Mouse (Mus musculus): ENCODE results near the gene Slc22a21. TPM values are rescaled to one million over a fixed set of nuclear protein-coding genes. Genes with fewer than 3 reads are reported as not detected.

Slc22a21 gene
- polyA plus RNA-seq (2012; rRNA removed), result 67.2 and 68.6 TPM in 2 replicates

DNA sequence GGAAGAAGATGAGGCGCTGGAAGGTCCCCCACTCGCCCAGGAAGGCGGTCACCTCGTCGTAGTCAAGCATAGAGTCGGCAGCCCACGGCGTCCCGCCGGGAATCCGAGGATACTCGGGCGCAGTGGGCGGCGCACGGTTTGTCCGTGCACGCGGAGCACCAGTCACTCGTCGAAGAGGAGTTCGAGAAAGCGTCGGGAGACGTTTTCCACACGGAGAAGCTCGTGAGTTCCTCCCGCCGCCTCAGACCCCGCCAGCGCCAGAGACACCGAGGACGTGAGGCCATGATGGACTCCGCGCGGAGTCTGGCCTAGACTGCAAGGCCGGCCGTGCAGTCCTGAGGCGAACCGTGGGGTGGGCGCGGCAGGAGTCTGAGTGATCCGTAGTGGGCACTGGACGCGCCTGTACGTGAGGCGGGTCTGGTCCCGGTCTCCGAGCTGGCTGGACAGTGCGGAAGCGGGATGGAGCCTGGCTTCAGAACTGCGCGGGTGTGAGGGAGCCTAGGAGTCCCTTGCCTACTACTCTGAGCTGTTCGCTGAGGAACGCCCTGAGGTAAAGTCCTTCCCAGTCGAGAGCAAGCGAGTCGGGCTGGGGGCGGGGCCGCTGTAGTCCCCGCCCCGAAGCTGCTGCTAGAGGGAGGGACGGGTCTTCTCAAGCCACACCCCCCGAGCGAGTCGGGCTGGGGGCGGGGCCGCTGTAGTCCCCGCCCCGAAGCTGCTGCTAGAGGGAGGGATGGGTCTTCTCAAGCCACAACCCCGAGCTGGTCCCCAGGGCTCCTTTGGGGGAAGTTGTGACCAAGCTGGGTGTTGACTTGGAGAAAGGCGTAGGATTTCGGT lies at the start of gene Slc22a21:
Gene Slc22a21, minus strand, starts transcription at position 545 of the 834 bp plus-strand sequence.
- H3K4me3 ChIP-seq (ENCODE audit: control insufficient read depth, low read depth, low read length), result peak within 1 kb of the TSS; percentile 99
- no peaks in the 10 kb centered on the region for H3K36me3 ChIP-seq (ENCODE audit: control insufficient read depth, insufficient read depth, low read length)
- H3K27ac ChIP-seq (ENCODE audit: control insufficient read depth, insufficient read depth, low read depth, low read length), result peak within 1 kb of the TSS; percentile 84
- H3K4me1 ChIP-seq (ENCODE audit: control insufficient read depth, insufficient read depth, low read length), result peaks cover 3% of the 10 kb centered on the region; the same call in 1 of the 2 replicates
- H3K27me3 ChIP-seq (ENCODE audit: control insufficient read depth, insufficient read depth, low read length), result no peaks in the 10 kb centered on the region
- peak; percentile 67 for TF ChIP-seq POLR2A (IDR thresholded peaks at IDR 0.05; ENCODE audit: control insufficient read depth, low read depth, low read length)
- no peak for TF ChIP-seq CTCF (IDR thresholded peaks at IDR 0.05; ENCODE audit: control insufficient read depth, insufficient read depth, insufficient replicate concordance, low read depth, low read length)

- no peak overlapping the region for H3K27ac ChIP-seq (ENCODE audit: control insufficient read depth, insufficient read depth, low read depth, low read length)
- H3K36me3 ChIP-seq (ENCODE audit: control insufficient read depth, insufficient read depth, low read length), result no peaks in the 10 kb centered on the region
- TF ChIP-seq POLR2A (IDR thresholded peaks at IDR 0.05; ENCODE audit: control insufficient read depth, low read depth, low read length) (no peak), CTCF (IDR thresholded peaks at IDR 0.05; ENCODE audit: control insufficient read depth, insufficient read depth, insufficient replicate concordance, low read depth, low read length) (no peak)
- H3K4me1 ChIP-seq (ENCODE audit: control insufficient read depth, insufficient read depth, low read length), result peaks cover 11% of the 10 kb centered on the region
- H3K4me3 ChIP-seq (ENCODE audit: control insufficient read depth, low read depth, low read length), result no peak overlapping the region
- no peaks in the 10 kb centered on the region for H3K27me3 ChIP-seq (ENCODE audit: control insufficient read depth, insufficient read depth, low read length)
Measured at GRCm38 (mm10) chr11:54028997-54029396, 48.9 kb upstream of the Slc22a21 start.

DNA sequence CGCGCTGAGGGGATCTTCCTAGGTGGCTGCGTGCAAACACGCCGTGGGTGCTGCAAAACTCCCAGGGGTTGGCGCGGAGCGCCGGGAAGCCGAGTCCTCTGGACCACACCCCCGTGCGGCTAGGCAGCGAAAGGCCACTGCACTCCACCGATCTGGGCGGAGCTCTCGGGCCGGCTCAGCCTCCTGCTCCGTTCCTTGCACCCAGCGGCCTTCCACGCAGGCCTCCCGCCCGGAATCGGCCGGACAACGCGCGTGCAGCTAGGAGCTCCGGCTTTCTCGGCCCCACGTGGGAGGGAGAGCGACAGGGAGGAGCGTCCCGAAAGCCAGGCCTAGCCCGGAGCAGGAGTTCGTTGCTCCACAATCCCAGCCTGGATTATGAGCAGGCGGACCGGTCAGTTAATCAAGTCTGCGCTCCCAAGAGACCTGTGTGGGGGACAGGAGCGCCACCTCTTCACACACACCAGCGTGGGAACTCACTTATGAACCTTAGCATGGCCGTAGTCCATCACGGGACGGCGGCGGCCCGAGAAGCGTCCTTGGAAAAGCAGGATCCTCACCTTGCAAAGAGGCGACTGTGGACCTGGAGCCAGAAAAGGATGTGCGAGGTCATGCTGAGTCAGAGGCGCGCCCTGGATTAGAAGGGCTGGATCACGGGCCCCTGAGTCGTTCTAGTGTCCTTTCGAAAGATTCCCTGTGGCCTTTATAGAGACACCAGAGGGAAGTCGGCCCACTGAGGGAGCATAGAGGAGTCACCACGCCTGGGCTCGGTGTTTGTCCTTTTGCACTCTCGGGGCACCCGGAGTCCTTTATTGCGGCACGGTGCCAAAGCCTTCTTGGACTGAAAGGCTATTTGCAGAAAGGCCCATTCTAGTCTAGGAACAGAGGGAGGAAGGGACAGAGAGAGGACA lies 48.2 kb upstream of the Slc22a21 start, which contains the start of gene Slc22a4:
Gene Slc22a4, minus strand, starts transcription at position 47 of the 908 bp plus-strand sequence.
- TF ChIP-seq CTCF (IDR thresholded peaks at IDR 0.05; ENCODE audit: control insufficient read depth, insufficient read depth, insufficient replicate concordance, low read depth, low read length), result no peak
- no peak for TF ChIP-seq POLR2A (IDR thresholded peaks at IDR 0.05; ENCODE audit: control insufficient read depth, low read depth, low read length)
- Histone ChIP-seq H3K27me3 (ENCODE audit: control insufficient read depth, insufficient read depth, low read length) (no peaks in the 10 kb centered on the region), H3K4me1 (ENCODE audit: control insufficient read depth, insufficient read depth, low read length) (peaks cover 11% of the 10 kb centered on the region), H3K4me3 (ENCODE audit: control insufficient read depth, low read depth, low read length) (peak within 1 kb of the TSS; percentile 66), H3K36me3 (ENCODE audit: control insufficient read depth, insufficient read depth, low read length) (no peaks in the 10 kb centered on the region), H3K27ac (ENCODE audit: control insufficient read depth, insufficient read depth, low read depth, low read length) (no peak within 1 kb of the TSS)

DNA sequence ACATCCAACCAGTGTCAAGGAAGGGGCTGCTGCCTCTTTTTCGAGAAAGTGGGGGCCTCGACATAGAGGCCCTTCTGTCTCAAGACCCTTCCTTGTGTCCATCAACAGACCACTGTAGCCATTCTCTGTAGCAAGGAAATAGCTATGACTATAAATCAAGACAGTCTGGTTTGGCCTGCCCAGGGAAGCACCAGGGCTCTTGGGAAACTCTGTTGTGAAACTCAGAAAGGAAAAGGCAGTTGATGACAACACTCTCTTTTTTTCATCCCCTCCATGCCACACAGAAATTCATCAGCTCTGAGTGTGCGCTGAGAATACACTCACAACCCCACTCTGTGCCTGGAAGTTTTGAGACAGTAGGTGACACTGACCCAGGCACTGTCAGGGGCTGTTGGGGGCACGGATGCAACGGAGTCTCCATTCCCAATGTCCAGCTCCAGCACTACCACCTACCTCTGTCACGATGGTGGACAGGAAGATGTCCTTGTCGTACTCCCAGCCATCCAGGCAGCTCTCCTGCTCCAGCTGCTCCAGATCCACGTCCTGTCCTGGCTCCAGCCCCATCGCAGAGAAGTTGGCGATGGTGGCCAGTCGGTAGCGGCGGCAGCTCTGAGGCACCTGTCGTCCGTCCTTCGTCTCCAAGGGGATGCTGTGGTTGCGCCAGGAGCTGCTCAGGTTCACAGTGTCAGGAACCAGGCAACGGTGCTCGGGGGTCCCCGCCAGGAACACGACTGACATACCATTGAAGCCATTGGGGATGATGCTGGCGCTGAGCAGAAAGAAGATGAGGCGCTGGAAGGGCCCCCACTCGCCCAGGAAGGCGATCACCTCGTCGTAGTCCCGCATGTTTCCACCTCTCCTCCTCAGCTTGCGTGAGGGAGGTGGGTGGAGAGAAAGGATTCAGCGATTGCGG lies 47.3 kb upstream of the Slc22a21 start:
- H3K27ac ChIP-seq (ENCODE audit: control insufficient read depth, insufficient read depth, low read depth, low read length), result no peak overlapping the region

GRCm38 (mm10) chr11:54026491-54027041 lies 46.4 kb upstream of the Slc22a21 start:
- TF ChIP-seq CTCF (IDR thresholded peaks at IDR 0.05; ENCODE audit: control insufficient read depth, insufficient read depth, insufficient replicate concordance, low read depth, low read length), result no peak
- no peak for TF ChIP-seq POLR2A (IDR thresholded peaks at IDR 0.05; ENCODE audit: control insufficient read depth, low read depth, low read length)
- H3K27ac ChIP-seq (ENCODE audit: control insufficient read depth, insufficient read depth, low read depth, low read length), result no peak overlapping the region
- H3K36me3 ChIP-seq (ENCODE audit: control insufficient read depth, insufficient read depth, low read length), result no peaks in the 10 kb centered on the region
- no peaks in the 10 kb centered on the region for H3K27me3 ChIP-seq (ENCODE audit: control insufficient read depth, insufficient read depth, low read length)
- no peak overlapping the region for H3K4me3 ChIP-seq (ENCODE audit: control insufficient read depth, low read depth, low read length)
- H3K4me1 ChIP-seq (ENCODE audit: control insufficient read depth, insufficient read depth, low read length), result peaks cover 11% of the 10 kb centered on the region

More for the DNA sequence above, 47.3 kb upstream of the Slc22a21 start:
- no peaks in the 10 kb centered on the region for H3K27me3 ChIP-seq (ENCODE audit: control insufficient read depth, insufficient read depth, low read length)
- H3K4me3 ChIP-seq (ENCODE audit: control insufficient read depth, low read depth, low read length), result peak overlapping the region; percentile 66
- no peak for TF ChIP-seq CTCF (IDR thresholded peaks at IDR 0.05; ENCODE audit: control insufficient read depth, insufficient read depth, insufficient replicate concordance, low read depth, low read length)
- TF ChIP-seq POLR2A (IDR thresholded peaks at IDR 0.05; ENCODE audit: control insufficient read depth, low read depth, low read length), result no peak
- peaks cover 11% of the 10 kb centered on the region for H3K4me1 ChIP-seq (ENCODE audit: control insufficient read depth, insufficient read depth, low read length)
- H3K36me3 ChIP-seq (ENCODE audit: control insufficient read depth, insufficient read depth, low read length), result no peaks in the 10 kb centered on the region

DNA sequence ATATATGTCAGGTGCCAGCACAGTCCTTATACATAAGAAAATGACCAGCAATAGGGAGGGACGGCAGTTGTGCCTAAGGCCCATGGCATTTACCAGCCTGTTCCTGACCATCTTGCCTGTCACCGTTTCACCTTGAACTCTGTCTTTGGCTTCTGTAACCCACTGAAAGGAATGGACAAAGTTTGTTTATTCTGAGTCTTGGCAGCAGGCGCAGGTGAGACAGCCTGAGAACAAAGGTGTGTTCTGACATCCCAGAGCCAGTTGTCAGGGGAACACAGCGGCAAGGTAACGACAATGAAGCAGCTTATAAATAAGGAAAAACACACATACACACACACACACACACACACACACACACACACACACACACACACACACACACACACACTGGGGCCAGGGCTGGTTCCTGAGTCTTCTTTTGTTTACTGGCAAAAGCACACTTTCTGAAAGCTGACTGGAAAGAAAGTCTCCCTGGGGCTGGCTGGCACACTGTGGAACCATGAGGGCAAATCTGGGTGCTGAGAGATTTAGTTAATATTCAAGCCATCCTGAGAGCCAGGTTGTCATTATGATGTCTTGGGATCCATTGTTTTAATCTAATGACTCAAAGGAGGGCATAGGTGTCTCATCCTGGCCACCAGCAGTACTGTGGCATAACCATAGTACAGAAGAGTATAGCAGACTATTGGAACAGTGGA lies 41.4 kb upstream of the Slc22a21 start:
- Histone ChIP-seq H3K27me3 (ENCODE audit: control insufficient read depth, insufficient read depth, low read length) (no peaks in the 10 kb centered on the region), H3K4me1 (ENCODE audit: control insufficient read depth, insufficient read depth, low read length) (no peaks in the 10 kb centered on the region), H3K27ac (ENCODE audit: control insufficient read depth, insufficient read depth, low read depth, low read length) (no peak overlapping the region), H3K4me3 (ENCODE audit: control insufficient read depth, low read depth, low read length) (no peak overlapping the region), H3K36me3 (ENCODE audit: control insufficient read depth, insufficient read depth, low read length) (no peaks in the 10 kb centered on the region)
- TF ChIP-seq CTCF (IDR thresholded peaks at IDR 0.05; ENCODE audit: control insufficient read depth, insufficient read depth, insufficient replicate concordance, low read depth, low read length), result no peak
- no peak for TF ChIP-seq POLR2A (IDR thresholded peaks at IDR 0.05; ENCODE audit: control insufficient read depth, low read depth, low read length)
